Mouse (Mus musculus): Measurements from ENCODE around the gene Cyp2d10. TPM values are rescaled to one million over a fixed set of nuclear protein-coding genes. Genes with fewer than 3 reads are reported as not detected.
"Not testable (repeated sequence)": the region's sequence is repeated elsewhere in the genome, so short reads cannot be mapped to it uniquely, and the experiment has no call there.

Gene Cyp2d10
- total RNA-seq (2021) = not detected

GRCm38 (mm10) chr15:82406981-82407380 lies at the start of gene Cyp2d10:
Gene Cyp2d10, minus strand, starts transcription at chr15:82407195.
- intact Hi-C loops (cut with DNase I) = no loop called here
- DNase-seq (ENCODE audit: low spot score in 2 of 2) = no peak

GRCm38 (mm10) chr15:82456086-82456790 lies 49.2 kb upstream of the Cyp2d10 start:
- DNase-seq (ENCODE audit: low spot score in 2 of 2); intact Hi-C loops (cut with DNase I): not testable (repeated sequence)

- intact Hi-C loops (cut with DNase I) = not testable (repeated sequence)
Measured at GRCm38 (mm10) chr15:82453501-82453900, 46.5 kb upstream of the Cyp2d10 start.

GRCm38 (mm10) chr15:82452133-82452532 lies 45.1 kb upstream of the Cyp2d10 start:
- DNase-seq (ENCODE audit: low spot score in 2 of 2); intact Hi-C loops (cut with DNase I): not testable (repeated sequence)

More at GRCm38 (mm10) chr15:82453501-82453900, 46.5 kb upstream of the Cyp2d10 start:
- not testable (repeated sequence) for DNase-seq (ENCODE audit: low spot score in 2 of 2)

GRCm38 (mm10) chr15:82450045-82450444 lies 43.0 kb upstream of the Cyp2d10 start:
- intact Hi-C loops (cut with DNase I); DNase-seq (ENCODE audit: low spot score in 2 of 2): not testable (repeated sequence)

- DNase-seq (ENCODE audit: low spot score in 2 of 2) = no peak
- intact Hi-C loops (cut with DNase I) = no loop called here
Measured at GRCm38 (mm10) chr15:82445196-82445595, 38.2 kb upstream of the Cyp2d10 start.

GRCm38 (mm10) chr15:82443658-82444057 lies 36.7 kb upstream of the Cyp2d10 start:
- DNase-seq (ENCODE audit: low spot score in 2 of 2) = no peak
- intact Hi-C loops (cut with DNase I) = no loop called here

- intact Hi-C loops (cut with DNase I) = no loop called here
Measured at GRCm38 (mm10) chr15:82437975-82438617, 31.1 kb upstream of the Cyp2d10 start.

GRCm38 (mm10) chr15:82435606-82436005 lies 28.6 kb upstream of the Cyp2d10 start:
- intact Hi-C loops (cut with DNase I) = no loop called here
- no peak for DNase-seq (ENCODE audit: low spot score in 2 of 2)

More at GRCm38 (mm10) chr15:82437975-82438617, 31.1 kb upstream of the Cyp2d10 start:
- DNase-seq (ENCODE audit: low spot score in 2 of 2) = no peak

GRCm38 (mm10) chr15:82435011-82435410 lies 28.0 kb upstream of the Cyp2d10 start:
- no peak for DNase-seq (ENCODE audit: low spot score in 2 of 2)
- intact Hi-C loops (cut with DNase I) = no loop called here

- DNase-seq (ENCODE audit: low spot score in 2 of 2) = no peak
- intact Hi-C loops (cut with DNase I) = no loop called here
Measured at GRCm38 (mm10) chr15:82434541-82434940, 27.5 kb upstream of the Cyp2d10 start.

- intact Hi-C loops (cut with DNase I) = no loop called here
Measured at GRCm38 (mm10) chr15:82433621-82434020, 26.6 kb upstream of the Cyp2d10 start.

GRCm38 (mm10) chr15:82433137-82433536 lies 26.1 kb upstream of the Cyp2d10 start, which contains the start of gene Cyp2d9:
Gene Cyp2d9, plus strand, starts transcription at chr15:82433437.
- intact Hi-C loops (cut with DNase I) = no loop called here
- DNase-seq (ENCODE audit: low spot score in 2 of 2) = no peak

More at GRCm38 (mm10) chr15:82433621-82434020, 26.6 kb upstream of the Cyp2d10 start:
- no peak for DNase-seq (ENCODE audit: low spot score in 2 of 2)

- intact Hi-C loops (cut with DNase I) = no loop called here
- DNase-seq (ENCODE audit: low spot score in 2 of 2) = no peak
Measured at GRCm38 (mm10) chr15:82423471-82423870, 16.5 kb upstream of the Cyp2d10 start.

GRCm38 (mm10) chr15:82422935-82423334 lies 15.9 kb upstream of the Cyp2d10 start:
- intact Hi-C loops (cut with DNase I) = no loop called here
- no peak for DNase-seq (ENCODE audit: low spot score in 2 of 2)

GRCm38 (mm10) chr15:82418616-82419015 lies 11.6 kb upstream of the Cyp2d10 start:
- intact Hi-C loops (cut with DNase I) = loop anchor here (5.0 kb wide), 2 partner anchors 36 to 151 kb away; partner anchors contain the start of gene Cyp2d22
- DNase-seq (ENCODE audit: low spot score in 2 of 2) = no peak

GRCm38 (mm10) chr15:82416797-82417789 lies 10.1 kb upstream of the Cyp2d10 start:
- intact Hi-C loops (cut with DNase I) = loop anchor here (1.0 to 5.0 kb wide), 3 partner anchors 35 to 150 kb away; partner anchors contain the start of genes Cyp2d22 and Ndufa6
- peak; percentile 62 to 76 for DNase-seq (ENCODE audit: low spot score in 2 of 2)

GRCm38 (mm10) chr15:82407536-82407935 lies 541 bp upstream of the Cyp2d10 start:
- DNase-seq (ENCODE audit: low spot score in 2 of 2) = no peak
- intact Hi-C loops (cut with DNase I) = no loop called here

- intact Hi-C loops (cut with DNase I) = no loop called here
- no peak for DNase-seq (ENCODE audit: low spot score in 2 of 2)
Measured at GRCm38 (mm10) chr15:82404163-82404562, 2.8 kb downstream of the Cyp2d10 start.

Data from left cerebral cortex, postnatal 36 days (tissue).